Mouse (Mus musculus) embryonic facial prominence, embryonic 11.5 days (tissue): ENCODE data around the gene Rpl7a. TPM values are rescaled to one million over a fixed set of nuclear protein-coding genes. Genes with fewer than 3 reads are reported as not detected.

Experiments used
- ATAC-seq: fragments of 200-750 bp; cut with Nextera tagmentation; replicated peaks from 2 replicates; pipeline ENCODE4 v1.8.0; 2017; ENCODE audit warnings: low read depth; ENCODE audit not compliant: insufficient number of reproducible peaks, low FRiP score, low TSS enrichment
- DNase-seq: peaks from one replicate; pipeline ENCODE4 v3.0.0-alpha.2; 2015; ENCODE audit warnings: low spot score
- H3K27ac ChIP-seq: fragments of 300-500 bp; sonication (generic); replicated peaks from 2 replicates; pipeline ENCODE4 v1.5.1; 2014; ENCODE audit warnings: mild to moderate bottlenecking, low read depth, low read length, control low read depth
- H3K27me3 ChIP-seq: fragments of 300-500 bp; sonication (generic); 2 replicates; pipeline ENCODE4 v1.6.1; 2014; ENCODE audit warnings: mild to moderate bottlenecking, low read length, moderate library complexity, mixed read lengths; ENCODE audit not compliant: control insufficient read depth, insufficient read depth
- H3K36me3 ChIP-seq: fragments of 300-500 bp; sonication (generic); replicated peaks from 2 replicates; pipeline ENCODE4 v1.6.1; 2014; ENCODE audit warnings: low read depth, mild to moderate bottlenecking, low read length, moderate library complexity, mixed read lengths; ENCODE audit not compliant: control insufficient read depth, insufficient read depth
- H3K4me1 ChIP-seq: fragments of 300-500 bp; sonication (generic); 2 replicates; pipeline ENCODE4 v1.6.1; 2014; ENCODE audit warnings: low read length, mixed read lengths; ENCODE audit not compliant: control insufficient read depth, insufficient read depth
- H3K4me2 ChIP-seq: fragments of 300-500 bp; sonication (generic); 2 replicates; pipeline ENCODE4 v1.6.1; 2014; ENCODE audit warnings: low read depth, mild to moderate bottlenecking, control low read depth, low read length, moderate library complexity
- H3K4me3 ChIP-seq: fragments of 300-500 bp; sonication (generic); 2 replicates; pipeline ENCODE4 v1.5.1; 2014; ENCODE audit warnings: low read depth, low read length, control low read depth
- H3K9ac ChIP-seq: fragments of 300-500 bp; sonication (generic); replicated peaks from 2 replicates; pipeline ENCODE4 v1.6.1; 2014; ENCODE audit warnings: mild to moderate bottlenecking, control low read depth, low read length
- H3K9me3 ChIP-seq: fragments of 300-500 bp; sonication (generic); replicated peaks from 2 replicates; pipeline ENCODE4 v1.6.1; 2016; ENCODE audit warnings: mild to moderate bottlenecking, low read length, inconsistent platforms, mixed read lengths; ENCODE audit not compliant: control insufficient read depth
- WGBS: fragments of 180-500 bp; shearing (Covaris S2); extraction: QIAGEN DNeasy Blood & Tissue Kit; methylation state at CpG from one replicate; pipeline ENCODE4 v1.1.7; 2014; 5-methylcytosine and 5-hydroxymethylcytosine counted together
- polyA plus RNA-seq: library from polyadenylated mRNA; unstranded; fragments of >200 nt; fragmentation: Nextera tagmentation; extraction: Ambion mirVana; gene quantifications from 2 replicates; pipeline ENCODE4 v1.2.1, GENCODE M21; 2014

Rpl7a gene
- polyA plus RNA-seq, 1 experiment from 2014 or later: 719 TPM

DNA sequence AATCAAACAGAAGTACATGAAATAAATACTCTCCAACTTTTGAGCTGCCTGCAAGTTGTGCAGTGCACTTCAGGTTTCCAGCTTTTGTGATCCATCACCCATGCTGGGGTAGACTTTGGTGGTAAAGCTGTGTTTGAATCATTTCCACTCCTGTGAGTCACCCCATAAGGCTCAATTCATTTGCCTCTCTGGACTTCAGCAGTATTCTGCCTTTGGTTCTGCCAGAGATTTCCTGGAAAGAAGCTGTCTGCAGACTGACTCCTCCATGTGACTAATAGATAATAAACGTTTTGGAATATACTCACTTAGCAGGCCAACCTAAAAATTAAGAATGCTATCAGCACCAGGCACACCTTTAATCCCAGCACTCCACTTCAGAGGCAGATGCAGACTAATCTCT is 9.8 kb upstream of the Rpl7a start:
- WGBS: 78% methylated on average over 1 of the region's 1 CpGs
- no peak overlapping the region for H3K4me3 ChIP-seq

GRCm38 (mm10) chr2:26901834-26902400 is 8.6 kb upstream of the Rpl7a start:
- H3K9me3 ChIP-seq: no peaks in the 10 kb centered on the region
- 14% methylated on average over 7 of the region's 7 CpGs for WGBS
- H3K27ac ChIP-seq: no peak overlapping the region
- no peak for ATAC-seq
- peak overlapping the region; percentile 61 for H3K4me2 ChIP-seq
- peaks cover 10% of the 10 kb centered on the region for H3K36me3 ChIP-seq
- no peaks in the 10 kb centered on the region for H3K4me1 ChIP-seq
- H3K9ac ChIP-seq: peak overlapping the region; percentile 67
- DNase-seq: no peak
- no peaks in the 10 kb centered on the region for H3K27me3 ChIP-seq
- H3K4me3 ChIP-seq: peak overlapping the region; percentile 76

More for the DNA sequence above, 9.8 kb upstream of the Rpl7a start:
- Histone ChIP-seq H3K4me2 (no peak overlapping the region), H3K4me1 (no peaks in the 10 kb centered on the region), H3K9ac (no peak overlapping the region), H3K27ac (no peak overlapping the region), H3K9me3 (no peaks in the 10 kb centered on the region), H3K27me3 (no peaks in the 10 kb centered on the region), H3K36me3 (peaks cover 13% of the 10 kb centered on the region)
- DNase-seq (no peak), ATAC-seq (no peak)

- Histone ChIP-seq H3K4me2 (peak within 1 kb of the TSS; percentile 61), H3K27me3 (no peaks in the 10 kb centered on the region), H3K4me1 (no peaks in the 10 kb centered on the region), H3K36me3 (peaks cover 8% of the 10 kb centered on the region), H3K4me3 (peak within 1 kb of the TSS; percentile 76), H3K27ac (peak within 1 kb of the TSS; percentile 74), H3K9me3 (no peaks in the 10 kb centered on the region), H3K9ac (peak within 1 kb of the TSS; percentile 67)
- ATAC-seq: peak; percentile 93
- peak; percentile 98 for DNase-seq
- WGBS: under 1% methylated on average over 41 of the region's 41 CpGs
Measured at GRCm38 (mm10) chr2:26902467-26903220, 7.9 kb upstream of the Rpl7a start, which contains the start of gene Surf6. Gene Surf6, minus strand, starts transcription at chr2:26902879.

DNA sequence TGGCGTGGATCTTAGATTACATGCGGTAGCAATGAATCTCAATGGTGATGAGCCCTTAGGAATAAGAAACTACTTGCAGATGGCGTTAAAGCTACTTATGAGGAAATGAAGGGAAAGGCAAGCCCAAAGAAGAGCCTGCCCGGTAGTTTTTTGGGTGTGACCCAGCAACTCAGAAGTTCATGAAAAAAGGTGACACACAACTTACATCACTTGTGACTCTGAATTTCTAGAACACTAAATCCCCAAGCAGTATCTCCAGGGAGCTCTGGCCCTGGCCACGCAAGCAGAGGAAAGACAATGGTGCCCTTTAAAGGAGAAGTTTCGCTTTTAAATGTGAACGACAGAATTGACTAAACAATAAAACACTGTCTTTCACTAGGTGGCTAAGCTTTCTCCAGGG is 7.3 kb upstream of the Rpl7a start:
- H3K27me3 ChIP-seq: no peaks in the 10 kb centered on the region
- no peak for ATAC-seq
- no peaks in the 10 kb centered on the region for H3K9me3 ChIP-seq
- H3K4me2 ChIP-seq: peak overlapping the region; percentile 61
- peak overlapping the region; percentile 67 for H3K9ac ChIP-seq
- H3K4me3 ChIP-seq: peak overlapping the region; percentile 76
- no peaks in the 10 kb centered on the region for H3K4me1 ChIP-seq
- peaks cover 11% of the 10 kb centered on the region for H3K36me3 ChIP-seq
- H3K27ac ChIP-seq: peak overlapping the region; percentile 74
- WGBS: 8% methylated on average over 7 of the region's 7 CpGs
- DNase-seq: no peak

GRCm38 (mm10) chr2:26905936-26906335 is 4.6 kb upstream of the Rpl7a start:
- H3K4me3 ChIP-seq: no peak overlapping the region
- no peak for ATAC-seq

GRCm38 (mm10) chr2:26906431-26906830 is 4.1 kb upstream of the Rpl7a start:
- no peaks in the 10 kb centered on the region for H3K9me3 ChIP-seq
- 90% methylated on average over 3 of the region's 3 CpGs for WGBS
- H3K4me3 ChIP-seq: no peak overlapping the region
- H3K4me2 ChIP-seq: no peak overlapping the region
- H3K9ac ChIP-seq: no peak overlapping the region
- no peaks in the 10 kb centered on the region for H3K4me1 ChIP-seq
- ATAC-seq (no peak), DNase-seq (no peak)
- peaks cover 3% of the 10 kb centered on the region; the same call in 1 of the 2 replicates for H3K36me3 ChIP-seq
- H3K27ac ChIP-seq: no peak overlapping the region
- H3K27me3 ChIP-seq: no peaks in the 10 kb centered on the region

More at GRCm38 (mm10) chr2:26905936-26906335, 4.6 kb upstream of the Rpl7a start:
- Histone ChIP-seq H3K36me3 (peaks cover 3% of the 10 kb centered on the region; the same call in 1 of the 2 replicates), H3K4me2 (no peak overlapping the region), H3K9me3 (no peaks in the 10 kb centered on the region), H3K27me3 (no peaks in the 10 kb centered on the region), H3K4me1 (no peaks in the 10 kb centered on the region), H3K27ac (no peak overlapping the region), H3K9ac (no peak overlapping the region)
- no peak for DNase-seq
- WGBS: 77% methylated on average over 2 of the region's 2 CpGs

DNA sequence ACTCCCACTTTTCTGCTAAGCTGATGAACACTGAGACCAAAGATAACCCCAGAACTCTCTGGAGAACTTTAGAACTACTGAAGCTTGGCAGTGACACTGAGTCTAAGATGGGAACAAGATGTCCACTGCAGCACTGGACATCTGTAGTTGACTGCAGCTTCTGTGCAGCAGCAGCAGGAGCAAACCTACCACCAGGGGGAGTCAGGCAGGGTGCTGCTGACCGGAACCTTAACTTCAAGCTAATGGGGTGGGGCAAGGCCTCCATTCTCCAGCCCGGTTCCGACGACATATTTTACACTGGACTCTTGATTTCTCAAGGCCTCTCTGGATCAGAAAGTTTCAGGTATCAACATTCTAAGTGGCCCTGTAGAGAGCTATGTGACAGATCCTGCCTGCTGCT is 3.5 kb upstream of the Rpl7a start:
- no peak overlapping the region for H3K27ac ChIP-seq
- H3K4me1 ChIP-seq: no peaks in the 10 kb centered on the region
- H3K9ac ChIP-seq: no peak overlapping the region
- DNase-seq (peak; percentile 56), ATAC-seq (no peak)
- no peak overlapping the region for H3K4me3 ChIP-seq
- H3K27me3 ChIP-seq: no peaks in the 10 kb centered on the region
- no peak overlapping the region for H3K4me2 ChIP-seq
- WGBS: 67% methylated on average over 4 of the region's 4 CpGs
- H3K9me3 ChIP-seq: no peaks in the 10 kb centered on the region
- peaks cover 6% of the 10 kb centered on the region for H3K36me3 ChIP-seq
